Mouse (Mus musculus) cerebellum, postnatal 4 days (tissue): ENCODE results near the gene Ksr1.

Experiments used
- DNase-seq, 2 experiments: peaks; one replicate each; pipeline ENCODE4 v3.0.0; 2022; ENCODE audit warnings: low spot score in 2 of 2, mixed read lengths in 1 of 2

The Ksr1 gene

GRCm38 (mm10) chr11:79146331-79146767, at the start of gene Ksr1:
TSS of gene Ksr1 (minus strand) at chr11:79146407.
- DNase-seq, result peak; percentile 92 to 93

DNA sequence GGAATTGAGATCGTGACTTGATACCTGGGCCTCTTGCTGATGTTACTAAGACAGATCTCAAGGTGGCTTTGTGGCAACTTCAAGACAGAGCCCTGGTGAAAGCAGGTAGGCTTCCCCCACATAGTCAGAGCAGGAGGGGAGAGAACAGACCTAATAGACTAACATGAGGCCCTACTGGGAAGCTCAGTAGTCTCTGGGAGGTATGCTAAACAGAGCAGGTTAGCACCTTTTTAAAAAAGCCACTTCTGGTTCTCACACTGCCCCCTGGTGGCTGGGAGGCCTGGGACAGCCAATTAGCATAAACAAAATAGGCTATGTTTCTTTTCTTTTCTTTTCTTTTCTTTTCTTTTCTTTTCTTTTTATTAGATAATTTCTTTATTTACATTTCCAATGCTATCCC, 46.0 kb upstream of the Ksr1 start:
- no peak for DNase-seq

GRCm38 (mm10) chr11:79191214-79191613, 45.0 kb upstream of the Ksr1 start:
- peak in 1 of 2 experiments; percentile 18 for DNase-seq

- no peak for DNase-seq
Measured at GRCm38 (mm10) chr11:79190257-79190656, 44.0 kb upstream of the Ksr1 start.

DNA sequence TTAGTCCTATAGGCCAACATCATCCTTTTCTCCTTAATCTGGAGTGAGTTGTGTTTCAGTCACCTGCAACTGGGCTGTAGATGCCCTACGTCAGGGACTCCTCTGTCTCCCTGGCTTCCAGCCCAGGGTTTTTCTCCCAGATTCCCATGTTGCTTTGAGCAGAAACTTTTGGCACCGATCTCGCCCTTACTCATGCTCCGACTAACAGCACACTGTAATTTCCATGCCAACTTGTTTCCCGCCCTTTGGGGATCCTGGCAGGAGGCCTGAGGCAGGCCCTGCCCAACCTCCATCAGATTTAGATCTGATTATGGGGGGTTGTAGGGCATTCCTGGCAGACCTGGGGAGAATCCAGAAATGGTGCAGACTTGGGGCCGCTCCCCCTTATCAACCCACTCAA, 42.0 kb upstream of the Ksr1 start:
- peak in 1 of 2 experiments; percentile 79 for DNase-seq

DNA sequence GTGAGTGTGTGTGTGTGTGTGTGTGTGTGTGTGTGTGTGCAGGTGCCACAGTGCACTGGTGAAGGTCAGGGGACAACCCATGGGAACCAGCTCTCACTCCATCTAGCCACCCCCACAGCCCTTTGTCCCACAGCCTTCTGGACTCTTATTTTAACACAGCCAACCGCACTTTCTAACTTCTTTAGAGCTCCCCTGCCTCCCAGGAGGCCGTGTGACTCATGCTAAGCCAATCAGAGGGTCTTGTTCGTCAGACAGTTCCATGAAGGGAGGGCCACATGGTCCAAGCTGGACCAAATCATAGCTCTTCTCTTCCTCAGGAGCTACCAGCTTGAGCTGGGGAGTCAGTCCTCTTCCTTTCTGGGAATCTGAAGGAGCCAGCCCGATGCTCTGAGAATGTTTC, 41.1 kb upstream of the Ksr1 start:
- no peak for DNase-seq

DNA sequence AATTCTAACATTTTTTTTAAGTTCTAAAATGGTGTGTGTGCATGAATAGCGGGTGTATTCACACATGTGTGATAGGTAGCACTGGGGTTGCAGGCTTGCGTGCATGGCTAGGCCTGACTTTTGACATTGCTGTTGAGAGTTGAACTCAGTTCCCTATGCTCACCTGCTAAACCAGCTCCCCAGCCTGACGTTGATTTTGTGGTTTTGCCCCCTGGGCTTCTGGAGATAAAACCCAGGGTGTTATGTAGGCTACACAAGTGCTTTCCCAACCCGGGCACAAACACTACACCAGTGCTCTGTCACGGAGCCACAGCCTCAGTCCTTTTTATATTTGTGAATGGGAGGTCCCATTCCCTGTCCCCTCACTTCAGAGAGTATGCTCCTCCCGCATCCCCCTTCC, 39.5 kb upstream of the Ksr1 start:
- DNase-seq, result no peak

DNA sequence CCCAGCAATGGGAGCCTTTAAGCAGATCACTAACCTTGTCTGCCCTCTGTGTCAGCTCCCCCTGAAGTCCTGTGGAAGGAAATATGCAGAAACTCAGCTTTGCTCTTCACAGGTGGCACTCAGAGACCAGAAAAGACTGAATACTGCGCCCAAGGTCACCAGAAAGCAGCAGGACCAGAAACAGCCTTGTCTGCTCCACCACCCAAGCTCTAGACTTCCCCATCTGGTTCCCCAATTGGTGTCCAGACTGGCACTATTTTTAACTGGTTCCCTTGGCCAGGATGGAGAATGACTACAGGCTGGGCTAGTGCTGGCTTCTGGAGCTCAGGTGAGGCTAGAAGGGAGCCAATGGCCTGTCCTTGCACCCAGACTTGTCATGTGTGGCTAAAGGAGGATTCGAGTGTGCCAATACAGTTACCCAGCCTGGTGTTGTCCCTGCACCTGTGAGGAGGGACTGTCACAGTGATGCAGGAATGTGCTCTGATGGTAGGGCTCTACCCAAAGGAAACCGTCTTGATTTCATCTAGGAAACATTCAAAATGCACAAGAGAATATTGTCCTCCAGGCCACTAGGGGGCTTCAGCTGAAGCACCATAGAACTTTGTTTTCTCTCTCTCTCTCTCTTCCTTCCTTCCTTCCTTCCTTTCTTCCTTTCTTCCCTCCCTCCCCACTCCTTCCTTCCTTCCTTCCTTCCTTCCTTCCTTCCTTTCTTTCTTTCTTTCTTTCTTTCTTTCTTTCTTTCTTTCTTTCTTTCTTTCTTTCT, 38.1 kb upstream of the Ksr1 start:
- DNase-seq, result no peak

- DNase-seq, result no peak
Measured at GRCm38 (mm10) chr11:79183400-79183799, 37.2 kb upstream of the Ksr1 start.

DNA sequence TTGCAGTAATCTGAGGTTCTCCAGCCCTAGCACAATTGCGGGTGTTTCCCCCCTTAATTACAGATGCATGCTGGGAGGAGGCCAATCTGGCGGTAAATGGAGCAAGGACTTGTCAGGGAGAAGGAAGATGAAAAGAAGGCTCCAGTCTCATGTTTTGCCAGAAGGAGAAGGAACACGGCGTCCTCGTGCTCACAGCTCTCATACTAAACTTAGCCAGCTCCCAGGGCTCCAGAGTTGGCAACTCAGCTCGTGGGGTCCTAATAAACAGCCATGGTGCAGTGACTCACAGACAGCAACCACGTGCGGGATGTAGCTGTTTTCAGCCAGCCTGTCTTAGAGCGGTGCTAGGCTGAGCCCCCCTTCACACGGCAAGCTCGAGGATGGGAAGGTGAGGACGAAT, 36.7 kb upstream of the Ksr1 start:
- DNase-seq, result no peak

- DNase-seq, result no peak
Measured at GRCm38 (mm10) chr11:79181914-79182313, 35.7 kb upstream of the Ksr1 start.

- DNase-seq, result peak in 1 of 2 experiments; percentile 28
Measured at GRCm38 (mm10) chr11:79176687-79177086, 30.5 kb upstream of the Ksr1 start.

- no peak for DNase-seq
Measured at GRCm38 (mm10) chr11:79172054-79172453, 25.8 kb upstream of the Ksr1 start.

GRCm38 (mm10) chr11:79166582-79167300, 20.5 kb upstream of the Ksr1 start:
- DNase-seq, result no peak

- DNase-seq, result no peak
Measured at GRCm38 (mm10) chr11:79161077-79161758, 15.0 kb upstream of the Ksr1 start.

GRCm38 (mm10) chr11:79160127-79160526, 13.9 kb upstream of the Ksr1 start:
- DNase-seq, result no peak

- DNase-seq, result no peak
Measured at GRCm38 (mm10) chr11:79157729-79158128, 11.5 kb upstream of the Ksr1 start.

DNA sequence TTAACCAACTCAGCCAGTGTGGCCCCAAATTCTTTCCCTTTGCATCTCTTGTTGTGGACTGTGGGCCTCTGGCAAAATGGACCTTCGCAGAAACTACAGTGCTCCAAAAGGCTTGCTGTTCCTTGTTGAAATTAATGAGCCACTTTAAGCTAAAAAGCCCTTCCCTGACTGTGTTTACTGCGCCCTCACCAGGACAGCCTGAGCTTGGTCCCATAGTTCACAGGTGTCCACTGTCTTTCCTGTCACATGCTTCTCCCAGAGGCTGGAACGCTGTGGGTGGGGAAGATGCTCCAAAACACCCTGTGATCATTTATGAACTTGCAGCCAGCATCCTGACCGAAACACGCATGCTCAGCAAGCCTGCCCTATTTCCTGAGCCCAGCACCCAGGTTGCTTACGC, 9.1 kb upstream of the Ksr1 start:
- DNase-seq, result no peak

DNA sequence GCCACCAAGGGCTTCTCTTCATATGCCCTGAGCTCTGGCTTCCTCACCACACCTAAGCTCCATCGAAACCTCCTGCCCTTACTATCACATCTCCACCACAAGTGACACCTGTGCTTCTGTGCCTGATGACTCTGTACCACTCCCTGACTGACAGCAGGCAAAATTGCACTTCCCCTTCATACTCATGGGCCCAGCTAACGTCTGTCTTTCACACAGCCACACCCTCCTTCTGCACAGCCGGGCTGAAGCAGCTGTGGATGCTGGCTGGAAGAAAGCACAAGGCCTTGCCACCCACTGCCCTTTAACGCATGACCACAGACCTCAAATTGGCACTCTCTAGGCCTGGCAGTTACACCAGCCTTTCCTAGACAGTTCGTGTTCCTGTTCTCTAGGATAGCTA, 6.5 kb upstream of the Ksr1 start:
- no peak for DNase-seq

- no peak for DNase-seq
Measured at GRCm38 (mm10) chr11:79151874-79152273, 5.7 kb upstream of the Ksr1 start.

- no peak for DNase-seq
Measured at GRCm38 (mm10) chr11:79150301-79150700, 4.1 kb upstream of the Ksr1 start.

DNA sequence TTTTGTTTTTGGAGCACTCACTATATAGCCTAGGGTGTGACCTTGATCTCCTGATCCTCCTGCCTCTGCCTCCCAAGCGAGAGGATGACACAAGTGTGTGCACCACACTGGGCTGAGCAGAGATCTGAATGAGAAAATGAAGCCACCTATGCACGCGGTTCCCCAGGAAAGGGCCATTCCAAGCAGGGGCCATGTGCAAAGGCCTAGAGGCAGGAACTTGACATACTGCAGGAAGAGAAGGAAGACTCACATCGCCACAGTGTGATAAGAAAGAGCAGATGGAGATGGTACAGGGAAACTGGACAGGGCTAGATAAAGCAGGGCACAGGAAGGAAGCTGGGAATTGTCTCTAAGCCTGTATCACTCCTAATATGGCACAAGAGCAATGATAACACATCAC, 3.1 kb upstream of the Ksr1 start:
- DNase-seq, result no peak

DNA sequence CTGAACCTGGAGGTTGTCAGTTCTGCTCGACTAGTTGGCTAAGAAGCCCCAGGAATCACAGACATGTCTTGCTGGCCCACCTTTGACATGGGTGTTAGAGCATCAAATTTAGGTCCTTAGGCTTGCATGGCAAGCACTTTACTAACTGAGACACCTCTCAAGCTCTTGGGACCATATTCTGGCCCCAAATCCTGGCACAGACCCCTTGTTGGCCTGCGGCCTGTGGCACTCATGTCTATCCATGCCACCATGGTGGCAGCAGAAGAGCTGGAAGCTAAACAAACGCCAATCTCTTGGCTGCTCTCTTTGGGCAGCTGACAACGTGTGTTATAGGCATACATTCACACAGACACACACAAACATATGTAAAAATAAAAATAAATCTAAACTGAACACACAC, 2.6 kb upstream of the Ksr1 start:
- peak in 1 of 2 experiments; percentile 58 for DNase-seq
